Mouse (Mus musculus) retina, postnatal 7 days (tissue): ENCODE results near the gene Yipf4.

Experiments
- DNase-seq: peaks from one replicate; pipeline ENCODE4 v3.0.0-alpha.2; 2012; ENCODE audit warnings: low read depth, low spot score

Yipf4 gene

GRCm38 (mm10) chr17:74526117-74526516 lies 36.8 kb downstream of the Yipf4 start:
- DNase-seq = no peak

GRCm38 (mm10) chr17:74526806-74527653 lies 37.7 kb downstream of the Yipf4 start:
- DNase-seq = no peak

- DNase-seq = peak; percentile 99
These were observed 38.7 kb downstream of the Yipf4 start, which contains the start of gene Birc6 for GRCm38 (mm10) chr17:74527729-74528607. Birc6 (plus strand) TSS chr17:74528295.

GRCm38 (mm10) chr17:74528648-74529532 lies 39.6 kb downstream of the Yipf4 start:
- DNase-seq = no peak

GRCm38 (mm10) chr17:74529533-74529824 lies 40.2 kb downstream of the Yipf4 start:
- DNase-seq = no peak

- no peak for DNase-seq
These were observed 45.7 kb downstream of the Yipf4 start for GRCm38 (mm10) chr17:74534971-74535370.

- DNase-seq = no peak
These were observed 48.2 kb downstream of the Yipf4 start for GRCm38 (mm10) chr17:74537526-74537925.

GRCm38 (mm10) chr17:74543615-74544014 lies 54.3 kb downstream of the Yipf4 start:
- DNase-seq = no peak
